Mouse (Mus musculus): Measurements from ENCODE around the gene Cdh1.

DNA sequence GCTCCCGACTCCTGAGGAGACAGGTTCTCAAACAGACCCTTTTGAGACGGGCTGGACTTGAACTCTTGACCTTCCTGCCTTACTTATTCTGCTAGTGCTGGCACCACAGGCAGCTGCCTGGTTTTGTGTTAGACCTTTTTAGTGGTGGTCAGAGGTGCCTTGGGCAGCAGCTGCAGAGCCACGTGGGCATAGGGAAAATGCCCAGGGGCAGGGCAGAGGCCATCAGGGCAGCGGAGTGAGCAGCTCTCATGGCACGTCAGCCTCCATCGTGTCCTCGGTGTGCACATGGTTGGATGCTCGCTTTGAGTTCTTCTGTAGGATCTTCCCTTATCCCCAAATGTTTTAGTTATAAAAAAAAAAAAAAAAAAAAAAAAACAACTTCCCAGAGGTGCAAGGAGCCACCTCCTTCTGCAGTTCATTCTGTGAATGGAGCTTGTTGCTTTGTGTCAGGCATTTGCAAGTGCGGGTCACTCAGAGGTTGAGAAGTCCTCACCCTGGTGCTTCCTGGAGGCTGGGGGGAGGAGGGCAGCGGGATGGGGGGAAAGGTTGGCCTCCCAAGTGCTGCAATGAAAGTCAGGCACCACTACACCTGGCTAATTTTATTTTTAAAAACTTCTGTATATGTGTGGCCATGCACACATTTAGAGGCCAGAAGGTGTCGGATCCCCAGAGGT lies 25.3 kb downstream of the Cdh1 start:
- TF ChIP-seq ZC3H11A (IDR thresholded peaks at IDR 0.05; ENCODE audit: borderline replicate concordance, low read depth, low read length) (no peak), CHD2 (IDR thresholded peaks at IDR 0.05; ENCODE audit: low read depth, low read length) (no peak), HCFC1 (IDR thresholded peaks at IDR 0.05; ENCODE audit: borderline replicate concordance, insufficient read depth, low read length) (no peak)
